In genomic region chr5:147839418-147839817, GRCm38 (mm10) we compare ENCODE assay signal across 22 mouse cellular contexts. TPM values are rescaled to one million over a fixed set of nuclear protein-coding genes. Genes with fewer than 3 reads are reported as not detected.
DNase-seq lines count a peak whose midpoint lies in the region; ATAC-seq and TF ChIP-seq lines count a peak whose summit lies in the region.
"Had no signal": no experiment of that assay in that cellular context is flagged by ENCODE, and none has a peak within 500 bp of the region (broad histone marks: within the 10 kb centered on the region; RNA-seq: fewer than 3 reads in every experiment).

No protein-coding gene starts in this region.

- H3K9me3 ChIP-seq in liver, embryonic 16.5 days (replicated peaks; ENCODE audit: control insufficient read depth, low read length), result no peaks in the 10 kb centered on the region
- no peaks in the 10 kb centered on the region for H3K9me3 ChIP-seq in liver, embryonic 11.5 days (ENCODE audit: control insufficient read depth, low read length)
- H3K9me3 ChIP-seq in midbrain, embryonic 11.5 days (ENCODE audit: control insufficient read depth, low read length), result no peaks in the 10 kb centered on the region
- H3K9me3 ChIP-seq: embryonic facial prominence, embryonic 12.5 days; forebrain, embryonic 15.5 days; heart, embryonic 10.5 days; hindbrain, embryonic 12.5 days had no signal

- no peaks in the 10 kb centered on the region for H3K4me1 ChIP-seq in liver, embryonic 16.5 days (ENCODE audit: control insufficient read depth, low read depth, low read length)
- no peaks in the 10 kb centered on the region; the same call in none of the 2 replicates for H3K4me1 ChIP-seq in liver, embryonic 11.5 days (replicated peaks; ENCODE audit: control insufficient read depth, insufficient read depth, low read length)
- H3K4me1 ChIP-seq in bone marrow, adult 2 months (ENCODE audit: control insufficient read depth, insufficient read depth, low read length), result no peaks in the 10 kb centered on the region; the same call in 1 of the 2 replicates
- H3K4me1 ChIP-seq in midbrain, embryonic 11.5 days (ENCODE audit: control insufficient read depth, insufficient read depth, low read length), result peaks cover 6% of the 10 kb centered on the region; the same call in 1 of the 2 replicates
- H3K4me1 ChIP-seq: embryonic facial prominence, embryonic 12.5 days; forebrain, embryonic 15.5 days had no signal

- DNase-seq in liver, embryonic 11.5 days (ENCODE audit: low spot score), result no peak
- DNase-seq in 416B (ENCODE audit: low read depth), result peak; percentile 19
- DNase-seq in midbrain, embryonic 11.5 days (ENCODE audit: low spot score, missing footprints), result no peak
- DNase-seq in kidney, adult 9 months, result no peak
- DNase-seq in gastrocnemius, adult 8-10 months (ENCODE audit: low spot score in 2 of 2), result no peak
- DNase-seq: adrenal gland, postnatal 10 days; cerebellum, adult 18-20 months; cerebellum, postnatal 14 days; gastrocnemius, postnatal 25 days; heart, adult 11 months; heart, postnatal 10 days; heart, postnatal 4 days had no signal

- H3K27me3 ChIP-seq in liver, embryonic 16.5 days (ENCODE audit: control insufficient read depth, insufficient read depth, low read depth, low read length), result peaks cover 3% of the 10 kb centered on the region; the same call in 1 of the 2 replicates
- 0 out of 2 replicates have a peak, but pooled peaks cover 5% of the 10 kb centered on the region for H3K27me3 ChIP-seq in liver, embryonic 11.5 days (replicated peaks; ENCODE audit: control insufficient read depth, insufficient read depth, low read length)
- H3K27me3 ChIP-seq in midbrain, embryonic 11.5 days (ENCODE audit: control insufficient read depth, insufficient read depth, low read length), result no peaks in the 10 kb centered on the region; the same call in 1 of the 2 replicates
- H3K27me3 ChIP-seq: CH12.LX had no signal

- H3K27ac ChIP-seq in liver, embryonic 16.5 days (ENCODE audit: low read length), result no peak overlapping the region
- no peak overlapping the region for H3K27ac ChIP-seq in liver, embryonic 11.5 days (ENCODE audit: low read depth, low read length)
- H3K27ac ChIP-seq in bone marrow, adult 2 months (ENCODE audit: control insufficient read depth, insufficient read depth, low read depth, low read length, poor library complexity), result peak overlapping the region; percentile 3; the same call in 1 of the 2 replicates
- no peak overlapping the region for H3K27ac ChIP-seq in midbrain, embryonic 11.5 days (ENCODE audit: low read depth, low read length)
- H3K27ac ChIP-seq: embryonic facial prominence, embryonic 12.5 days; forebrain, embryonic 15.5 days; heart, embryonic 10.5 days; hindbrain, embryonic 12.5 days had no signal

- WGBS in liver, embryonic 16.5 days (ENCODE audit: insufficient replicate concordance), result 57% methylated on average over 12 of the region's 12 CpGs
- 69% methylated on average over 12 of the region's 12 CpGs for WGBS in liver, embryonic 11.5 days
- WGBS in bone marrow, adult 2 months, result 37% methylated on average over 12 of the region's 12 CpGs
- 87% methylated on average over 12 of the region's 12 CpGs for WGBS in midbrain, embryonic 11.5 days

- no peak overlapping the region for H3K4me3 ChIP-seq in liver, embryonic 16.5 days (ENCODE audit: low read depth, low read length)
- no peak overlapping the region for H3K4me3 ChIP-seq in liver, embryonic 11.5 days (ENCODE audit: low read depth, low read length)
- no peak overlapping the region for H3K4me3 ChIP-seq in bone marrow, adult 2 months (replicated peaks; ENCODE audit: control insufficient read depth, low read depth, low read length)
- no peak overlapping the region for H3K4me3 ChIP-seq in midbrain, embryonic 11.5 days (ENCODE audit: low read depth, low read length)
- H3K4me3 ChIP-seq: embryonic facial prominence, embryonic 12.5 days; forebrain, embryonic 15.5 days; heart, embryonic 10.5 days; hindbrain, embryonic 12.5 days had no signal

- no peak for TF ChIP-seq CTCF in bone marrow, adult 2 months (IDR thresholded peaks at IDR 0.05; ENCODE audit: control insufficient read depth, insufficient read depth, low read length)

- ATAC-seq in liver, embryonic 16.5 days (ENCODE audit: low read depth), result peak; percentile 19; the same call in 1 of the 2 replicates
- no peak for ATAC-seq in liver, embryonic 11.5 days (replicated peaks; ENCODE audit: low FRiP score)
- peak; percentile 94 for ATAC-seq in megakaryocyte progenitor cell, adult 5-6 weeks (replicated peaks; ENCODE audit: poor library complexity)
- ATAC-seq in midbrain, embryonic 11.5 days (ENCODE audit: low FRiP score), result no peak
- ATAC-seq: forebrain, embryonic 15.5 days; hindbrain, embryonic 16.5 days; inflammation-experienced regulatory T-cells, adult 6 months had no signal

- H3K9ac ChIP-seq in liver, embryonic 16.5 days (ENCODE audit: low read depth, low read length), result no peak overlapping the region
- no peak overlapping the region for H3K9ac ChIP-seq in liver, embryonic 11.5 days (ENCODE audit: low read depth, low read length)
- no peak overlapping the region for H3K9ac ChIP-seq in midbrain, embryonic 11.5 days (ENCODE audit: low read length)
- H3K9ac ChIP-seq: embryonic facial prominence, embryonic 12.5 days; forebrain, embryonic 15.5 days; hindbrain, embryonic 12.5 days had no signal

- no peaks in the 10 kb centered on the region for H3K36me3 ChIP-seq in liver, embryonic 16.5 days (ENCODE audit: control insufficient read depth, insufficient read depth)
- no peaks in the 10 kb centered on the region for H3K36me3 ChIP-seq in liver, embryonic 11.5 days (ENCODE audit: control insufficient read depth, insufficient read depth, low read length)
- H3K36me3 ChIP-seq in midbrain, embryonic 11.5 days (ENCODE audit: control insufficient read depth, insufficient read depth, low read length), result no peaks in the 10 kb centered on the region
- H3K36me3 ChIP-seq: embryonic facial prominence, embryonic 12.5 days; forebrain, embryonic 15.5 days; heart, embryonic 10.5 days; hindbrain, embryonic 12.5 days had no signal

- H3K4me2 ChIP-seq in liver, embryonic 16.5 days (ENCODE audit: low read depth, low read length), result no peak overlapping the region
- H3K4me2 ChIP-seq in liver, embryonic 11.5 days, result no peak overlapping the region
- H3K4me2 ChIP-seq in midbrain, embryonic 11.5 days, result no peak overlapping the region
- H3K4me2 ChIP-seq: embryonic facial prominence, embryonic 12.5 days; forebrain, embryonic 15.5 days; hindbrain, embryonic 12.5 days had no signal

- no peak for TF ChIP-seq POLR2A in bone marrow, adult 2 months (IDR thresholded peaks at IDR 0.05; ENCODE audit: borderline replicate concordance, control insufficient read depth, low read depth, low read length)

RNA-seq across cellular contexts. Expression of gene Pomp, which starts 20.8 kb away (rescaled TPM):
- 172 and 202 TPM in 2 replicates for polyA plus RNA-seq in liver, embryonic 16.5 days (2015; fragmentation: Nextera tagmentation; extraction: Ambion mirVana)
- polyA plus RNA-seq in liver, embryonic 11.5 days (2014; fragmentation: Nextera tagmentation; extraction: Ambion mirVana), result 430 and 458 TPM in 2 replicates
- polyA plus RNA-seq in bone marrow, adult 2 months (2011; ENCODE audit: insufficient read depth, insufficient read length, low replicate concordance, missing spikeins), result 93.6 and 166 TPM in 2 replicates
- 194 and 211 TPM in 2 replicates for total RNA-seq in megakaryocyte progenitor cell, adult 5-6 weeks (2015)
- 141 and 205 TPM in 2 replicates for total RNA-seq in megakaryocyte progenitor cell, adult 5-6 weeks (2017)
- polyA plus RNA-seq in midbrain, embryonic 11.5 days (2014; fragmentation: Nextera tagmentation; extraction: Ambion mirVana), result 562 and 573 TPM in 2 replicates
- 100 to 1,000 TPM; 128 to 135 (median 130) TPM for total RNA-seq in gastrocnemius, adult 8-10 months (2022)

RNA-seq across cellular contexts. Expression of gene Slc46a3, which starts 55.2 kb away (rescaled TPM):
- 16.2 and 16.6 TPM in 2 replicates for polyA plus RNA-seq in liver, embryonic 16.5 days (2015; fragmentation: Nextera tagmentation; extraction: Ambion mirVana)
- polyA plus RNA-seq in liver, embryonic 11.5 days (2014; fragmentation: Nextera tagmentation; extraction: Ambion mirVana), result 13.9 and 14.1 TPM in 2 replicates
- polyA plus RNA-seq in bone marrow, adult 2 months (2011; ENCODE audit: insufficient read depth, insufficient read length, low replicate concordance, missing spikeins), result 13.1 and 22.2 TPM in 2 replicates
- total RNA-seq in megakaryocyte progenitor cell, adult 5-6 weeks (2015), result 3.9 and 4.5 TPM in 2 replicates
- 1.6 and 3.9 TPM in 2 replicates for total RNA-seq in megakaryocyte progenitor cell, adult 5-6 weeks (2017)
- 4.3 and 4.5 TPM in 2 replicates for polyA plus RNA-seq in midbrain, embryonic 11.5 days (2014; fragmentation: Nextera tagmentation; extraction: Ambion mirVana)
- 10 to 100 TPM in 2 of 4 experiments, 1 to 10 TPM in 2; 7.3 to 12.0 (median 9.9) TPM for total RNA-seq in gastrocnemius, adult 8-10 months (2022)

Comparison
In these comparisons a context has a peak if more than half of its experiments do, and no peak if none do; other contexts are left out.
1. ATAC-seq: peak in liver, embryonic 16.5 days (single experiment) and megakaryocyte progenitor cell, adult 5-6 weeks (single experiment); none in liver, embryonic 11.5 days (single experiment) and midbrain, embryonic 11.5 days (single experiment).